Mouse (Mus musculus): ENCODE data around the gene Cxcl17.

Cxcl17 gene

DNA sequence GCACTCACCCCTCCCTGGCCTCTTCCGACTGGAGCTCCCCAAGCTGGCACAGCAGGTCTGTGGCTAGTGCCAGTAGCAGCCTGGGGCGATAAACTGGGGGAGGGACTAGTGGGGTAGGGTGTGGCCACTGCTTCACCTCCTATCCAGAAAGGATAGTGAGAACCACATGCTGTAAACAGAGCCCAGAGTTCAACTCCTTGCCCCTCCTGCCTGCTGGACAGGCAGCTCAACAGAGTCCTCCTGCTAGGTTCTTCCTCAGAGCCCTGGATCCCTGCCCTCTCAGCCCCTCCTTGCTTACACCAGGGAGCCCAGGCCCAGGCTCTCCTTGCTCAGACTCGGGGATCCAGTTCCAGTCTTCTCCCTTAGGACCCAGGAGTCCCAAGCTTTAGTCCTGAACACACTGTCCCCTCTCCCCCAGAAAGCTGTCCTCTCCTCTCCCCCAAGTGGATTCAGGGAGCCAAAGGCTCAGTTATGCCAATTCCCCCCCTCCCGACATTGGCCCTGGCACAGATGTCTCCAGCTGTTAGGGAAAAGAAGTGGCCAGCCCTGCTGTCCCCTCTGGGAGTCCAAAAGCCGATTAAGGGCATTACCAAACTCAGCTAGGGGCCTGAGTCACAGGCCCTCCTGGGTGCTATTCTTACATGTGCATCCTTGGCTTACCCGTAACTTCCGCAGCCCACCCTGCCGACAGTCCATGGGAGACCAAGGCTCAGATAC, 22.5 kb downstream of the Cxcl17 start:
- no peak for DNase-seq

DNA sequence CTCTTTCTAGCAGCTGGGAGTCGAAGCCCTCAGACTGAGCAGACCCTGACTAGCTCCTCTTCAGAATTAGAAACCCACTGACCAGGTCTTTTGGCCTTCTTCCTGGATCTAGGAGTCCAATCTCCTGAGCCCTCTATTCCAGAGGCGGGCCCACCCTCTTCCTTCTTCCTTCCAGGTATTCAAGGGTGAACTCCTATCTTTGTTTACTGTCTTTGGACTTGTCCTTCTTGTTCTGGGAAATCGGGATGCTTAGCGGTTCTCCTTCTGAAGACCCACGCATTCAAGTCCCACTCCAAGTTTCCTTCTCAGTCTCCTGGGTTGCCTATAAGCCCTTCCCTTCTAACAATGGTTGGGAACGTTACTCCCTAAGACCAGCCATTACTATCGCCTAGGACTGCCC, 23.8 kb downstream of the Cxcl17 start:
- no peak for DNase-seq

DNA sequence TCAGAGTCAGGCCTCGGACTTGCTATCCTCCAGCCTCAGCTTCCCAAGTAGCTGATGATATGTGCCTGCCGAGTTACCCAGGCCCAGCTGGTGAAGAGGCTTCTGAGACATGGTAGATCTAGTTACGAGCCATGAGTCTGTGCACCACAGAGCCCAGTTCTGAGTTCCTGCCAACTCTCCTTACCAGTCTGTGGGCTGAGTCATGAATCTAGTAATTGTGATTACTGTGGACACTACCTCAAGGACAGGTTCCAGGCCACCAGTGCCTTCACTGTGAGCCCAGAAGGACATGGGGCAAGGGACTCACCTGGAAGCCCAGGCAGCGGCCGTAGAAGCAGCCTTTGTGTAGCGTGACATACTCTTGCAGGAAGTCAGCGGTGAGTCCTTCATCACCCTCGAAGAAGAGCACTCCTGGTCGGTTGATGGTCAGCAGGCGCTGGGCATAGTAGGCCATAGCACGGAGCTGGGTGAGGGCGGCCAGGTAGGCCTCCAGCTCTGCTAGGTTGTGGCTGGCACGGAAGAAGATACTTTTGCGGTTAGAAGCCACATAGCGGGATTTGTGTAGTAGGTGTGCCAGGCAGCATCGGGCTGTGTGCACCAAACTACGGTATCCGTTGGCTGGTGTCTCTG, 24.8 kb downstream of the Cxcl17 start:
- no peak for DNase-seq

DNA sequence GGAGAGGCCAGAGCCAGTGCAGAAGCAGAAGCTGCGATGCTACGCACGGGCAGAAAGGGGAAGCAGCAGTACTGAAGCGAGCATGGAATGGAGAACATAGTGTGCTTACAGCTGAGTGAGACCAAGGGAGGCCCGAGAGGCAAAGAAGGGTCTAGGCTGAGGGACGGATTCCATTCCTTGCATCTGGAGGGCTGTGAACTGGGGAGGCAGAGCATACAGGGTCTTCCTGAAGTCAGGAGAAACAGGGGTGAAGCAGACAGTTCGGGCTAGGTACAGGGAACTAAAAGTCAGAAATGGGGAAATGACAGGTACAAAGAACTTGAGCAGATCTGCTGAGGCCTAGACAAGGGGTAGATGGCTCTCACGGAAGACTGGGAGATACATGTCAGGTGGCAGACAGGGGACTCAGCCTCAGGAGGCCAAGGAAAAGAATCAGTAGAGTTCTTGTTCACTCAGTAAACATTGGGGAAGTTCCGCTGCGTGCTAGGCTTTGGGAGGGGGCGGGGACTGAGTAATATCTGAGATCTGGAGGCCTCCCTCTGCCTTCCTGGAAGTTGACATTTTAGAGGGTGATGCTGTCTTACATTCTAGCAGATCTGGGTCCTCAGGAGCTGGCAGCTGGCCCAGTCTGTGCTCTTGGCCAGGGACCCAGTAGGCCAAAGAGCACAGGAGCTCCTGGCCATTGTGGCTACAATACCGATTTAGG, 26.7 kb downstream of the Cxcl17 start:
- peak; percentile 76 to 79 for DNase-seq

DNA sequence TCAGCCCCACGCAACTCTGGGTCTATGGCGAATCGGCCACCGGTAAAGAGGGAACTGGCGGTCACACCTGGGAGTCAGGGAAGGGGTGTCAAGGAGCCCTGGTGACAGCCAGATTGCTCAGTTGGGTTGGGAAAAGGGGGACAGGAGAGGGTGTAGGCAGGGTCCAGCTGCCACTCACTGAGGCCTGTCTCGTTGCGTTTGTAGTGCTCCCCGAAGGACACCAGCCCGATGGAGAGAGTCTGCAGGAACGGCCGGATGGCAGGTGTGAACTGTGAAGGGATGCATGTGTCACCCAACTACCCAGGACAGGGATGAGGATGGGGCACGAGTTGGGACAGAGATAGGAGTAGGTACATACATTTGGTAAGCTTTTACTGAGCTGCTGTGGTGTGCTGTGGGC, 27.4 kb downstream of the Cxcl17 start:
- DNase-seq = no peak

DNA sequence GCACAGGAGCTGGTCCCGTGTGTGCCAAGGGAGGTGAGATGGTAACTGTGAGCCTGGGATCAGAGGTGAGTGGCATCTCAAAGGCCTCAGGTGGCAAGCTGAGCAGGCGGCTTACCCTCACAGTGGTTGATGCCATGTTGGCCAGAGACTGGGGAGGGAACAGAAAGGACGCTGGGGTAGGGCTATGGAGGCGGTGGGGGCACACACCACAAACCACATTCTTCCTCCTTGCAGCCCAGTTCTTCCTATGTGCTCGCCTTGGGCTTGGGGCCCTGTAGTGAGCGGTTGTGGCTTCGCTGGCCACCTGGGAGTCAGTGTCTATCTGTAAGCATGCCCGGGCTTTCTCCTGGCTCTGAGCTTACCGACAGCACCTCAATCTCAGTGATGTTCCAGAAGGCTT, 27.9 kb downstream of the Cxcl17 start:
- DNase-seq = peak in 1 of 2 experiments; percentile 17

DNA sequence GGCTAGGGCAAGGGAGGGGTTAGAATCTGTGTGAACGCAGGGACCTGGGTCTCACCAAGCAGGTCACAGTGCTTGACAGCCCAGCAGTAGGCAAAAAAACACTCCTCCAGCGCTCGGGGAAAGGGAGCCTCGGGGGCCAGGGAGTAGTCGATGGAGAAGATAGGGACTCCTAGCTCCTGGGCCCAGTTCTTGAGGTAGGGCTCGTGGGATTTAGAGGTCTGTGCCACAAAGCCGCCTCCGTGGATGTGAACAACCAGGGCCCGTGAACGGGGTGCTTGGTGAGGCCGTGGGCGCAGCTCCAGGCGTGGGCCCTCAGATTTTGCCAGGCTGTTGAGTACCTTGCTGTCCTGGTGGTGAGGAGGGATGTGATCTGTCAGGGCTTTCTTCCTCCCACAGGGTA, 28.4 kb downstream of the Cxcl17 start:
- DNase-seq = no peak

DNA sequence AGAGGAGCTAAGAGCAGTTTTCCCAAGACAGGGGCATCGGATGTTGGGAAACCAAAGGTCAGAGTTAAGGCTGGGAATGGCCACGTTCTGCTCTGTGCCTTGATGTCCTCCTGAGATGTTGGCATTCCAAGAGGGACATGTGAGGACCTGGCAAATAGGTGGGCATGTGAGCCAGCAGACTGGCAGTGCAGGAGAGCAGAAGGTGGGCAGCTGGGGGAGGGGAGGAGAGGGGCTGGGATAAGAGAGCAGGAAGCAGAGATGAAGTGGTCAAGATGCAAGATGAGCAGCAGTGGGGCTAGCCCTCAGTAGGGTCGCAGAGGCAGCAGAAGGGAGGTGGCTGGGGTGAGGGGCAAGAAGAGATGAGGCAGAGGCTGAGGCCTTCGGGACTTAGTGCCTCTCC, 28.8 kb downstream of the Cxcl17 start:
- DNase-seq = no peak

DNA sequence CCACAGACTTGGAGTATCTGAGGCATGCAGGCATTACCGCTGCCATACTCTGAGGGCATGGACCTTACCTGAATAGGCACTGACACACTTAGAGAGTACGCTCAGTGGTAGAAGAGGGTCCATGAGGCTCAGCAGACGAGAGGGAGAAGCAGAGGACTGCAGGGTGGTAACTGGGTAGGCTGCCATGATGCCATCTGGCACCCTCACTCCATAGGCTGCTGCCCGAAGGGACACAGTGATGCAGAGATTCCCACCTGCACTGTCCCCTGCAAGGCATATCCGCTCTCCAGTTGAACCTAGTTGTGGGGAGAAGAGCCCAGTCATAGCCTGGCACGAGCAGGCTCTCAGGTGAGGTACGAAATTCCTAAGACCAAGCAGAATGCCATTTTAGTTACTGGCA, 29.3 kb downstream of the Cxcl17 start:
- no peak for DNase-seq

DNA sequence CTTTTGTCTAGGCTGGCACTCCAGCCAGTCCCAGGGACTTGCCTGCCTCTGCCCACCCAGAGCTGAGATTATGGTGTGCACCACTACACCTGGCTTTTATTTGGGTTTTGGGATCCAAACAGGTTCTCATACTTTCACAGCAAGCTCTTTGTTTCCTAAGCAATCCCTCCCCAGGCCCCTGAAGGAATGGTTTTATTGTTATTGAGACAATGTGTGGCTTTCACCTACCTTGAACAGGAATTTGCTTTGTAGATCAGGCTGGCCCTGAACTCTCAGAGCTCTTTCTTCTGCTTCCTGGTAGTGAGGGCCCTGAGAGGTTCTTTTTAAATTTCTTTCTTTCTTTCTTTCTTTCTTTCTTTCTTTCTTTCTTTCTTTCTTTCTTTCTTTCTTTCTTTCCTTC, 30.1 kb downstream of the Cxcl17 start:
- no peak for DNase-seq

DNA sequence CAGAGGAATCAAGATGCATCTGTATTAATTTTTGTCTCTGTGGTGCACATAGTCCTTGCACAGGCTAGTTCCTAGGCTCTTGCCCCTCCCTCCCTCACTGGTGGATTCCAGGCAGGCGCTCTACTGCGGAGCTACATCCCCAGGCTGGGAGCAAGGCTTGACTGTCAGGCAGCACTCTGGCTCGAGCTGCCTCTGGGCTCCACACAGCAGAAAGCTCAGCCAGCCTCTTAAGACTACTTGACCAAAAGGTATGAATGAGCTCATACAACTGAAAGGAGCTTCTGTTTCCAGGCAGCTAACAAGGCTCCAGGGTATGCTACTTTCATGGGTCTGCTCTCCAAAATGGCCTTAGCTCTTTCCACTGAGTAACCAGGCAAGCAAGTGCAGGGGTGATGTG, 31.4 kb downstream of the Cxcl17 start:
- DNase-seq = no peak

DNA sequence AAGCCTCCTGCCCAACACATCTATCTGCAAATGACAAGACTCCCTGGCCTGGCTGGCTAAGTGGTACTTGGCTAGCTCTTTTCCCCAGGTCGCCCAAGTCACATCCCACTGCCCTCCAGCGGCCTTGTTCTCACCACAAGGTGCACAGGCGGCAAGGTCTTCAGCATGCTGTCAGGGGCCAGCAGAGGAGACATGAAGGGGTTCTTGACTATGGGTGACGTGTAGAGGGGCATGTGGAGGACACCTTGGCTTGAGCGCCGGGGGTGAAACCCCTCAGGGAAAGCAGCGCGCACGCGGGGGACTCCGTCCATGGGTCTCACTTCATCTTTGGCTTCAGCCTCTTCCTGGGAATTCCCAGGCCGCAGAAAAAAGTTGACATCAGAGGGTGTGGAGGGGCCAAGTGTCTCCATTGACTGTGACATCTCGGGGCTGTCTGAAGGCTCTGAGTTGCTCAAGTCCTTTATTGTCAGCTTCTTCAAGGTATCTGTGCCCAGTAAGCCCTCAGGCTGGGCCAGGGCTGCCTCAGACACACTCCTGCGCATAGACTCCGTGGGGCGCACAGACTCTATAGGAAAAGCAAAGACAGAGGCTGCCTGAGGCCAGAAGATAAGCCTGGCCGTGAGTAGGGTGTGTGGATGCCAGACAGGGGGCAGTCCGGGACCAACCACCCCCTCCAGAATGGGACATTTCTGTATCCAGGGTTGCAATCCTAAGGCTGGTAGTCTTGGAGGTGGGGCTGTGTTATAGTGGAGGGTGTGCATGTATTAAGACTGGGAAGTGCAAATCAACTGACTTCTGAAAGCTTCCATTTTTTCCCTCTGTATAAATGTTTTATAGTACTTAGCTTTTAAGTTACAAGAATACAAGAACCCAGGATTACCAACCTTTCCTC, 32.0 kb downstream of the Cxcl17 start:
- DNase-seq = peak; percentile 12 to 16

DNA sequence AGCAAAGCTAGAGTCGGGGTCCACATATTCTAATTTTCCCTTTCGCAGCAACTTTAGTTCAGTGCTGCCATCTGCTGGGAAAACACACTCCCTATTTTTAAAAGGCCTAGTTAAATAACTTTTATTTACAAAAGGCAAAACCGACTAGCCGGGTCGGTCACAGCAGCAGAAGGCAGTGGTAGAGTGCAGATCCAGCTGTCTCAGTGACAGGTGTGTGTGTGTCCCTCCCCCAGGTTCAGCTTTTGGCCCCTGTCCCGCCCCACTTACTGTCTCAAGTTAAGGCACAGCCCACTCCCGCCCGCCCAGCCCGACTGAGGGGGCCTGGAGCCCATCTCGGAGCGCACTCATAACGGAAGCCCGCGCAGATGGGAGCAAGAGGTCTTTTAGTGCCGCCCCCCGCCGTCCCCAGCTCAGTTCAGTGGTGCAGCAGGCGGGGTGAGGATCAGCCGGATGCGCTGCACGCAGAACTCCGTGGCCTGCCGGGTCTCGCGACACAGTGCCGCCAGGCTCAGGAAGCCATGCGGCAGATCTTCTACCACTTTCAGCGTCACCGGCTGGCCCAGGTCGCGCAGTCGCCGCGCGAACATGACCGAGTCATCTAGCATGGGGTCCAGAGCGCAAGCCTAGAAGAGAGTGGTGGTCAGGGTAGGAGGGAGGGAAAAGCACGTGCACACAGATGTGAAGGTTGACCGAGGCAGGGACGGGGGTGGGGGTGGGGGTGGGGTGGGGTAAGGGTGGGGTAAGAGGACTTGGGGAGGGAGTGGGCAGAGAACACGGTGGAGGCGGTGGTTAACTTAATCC, 32.9 kb downstream of the Cxcl17 start:
- peak; percentile 74 to 77 for DNase-seq

DNA sequence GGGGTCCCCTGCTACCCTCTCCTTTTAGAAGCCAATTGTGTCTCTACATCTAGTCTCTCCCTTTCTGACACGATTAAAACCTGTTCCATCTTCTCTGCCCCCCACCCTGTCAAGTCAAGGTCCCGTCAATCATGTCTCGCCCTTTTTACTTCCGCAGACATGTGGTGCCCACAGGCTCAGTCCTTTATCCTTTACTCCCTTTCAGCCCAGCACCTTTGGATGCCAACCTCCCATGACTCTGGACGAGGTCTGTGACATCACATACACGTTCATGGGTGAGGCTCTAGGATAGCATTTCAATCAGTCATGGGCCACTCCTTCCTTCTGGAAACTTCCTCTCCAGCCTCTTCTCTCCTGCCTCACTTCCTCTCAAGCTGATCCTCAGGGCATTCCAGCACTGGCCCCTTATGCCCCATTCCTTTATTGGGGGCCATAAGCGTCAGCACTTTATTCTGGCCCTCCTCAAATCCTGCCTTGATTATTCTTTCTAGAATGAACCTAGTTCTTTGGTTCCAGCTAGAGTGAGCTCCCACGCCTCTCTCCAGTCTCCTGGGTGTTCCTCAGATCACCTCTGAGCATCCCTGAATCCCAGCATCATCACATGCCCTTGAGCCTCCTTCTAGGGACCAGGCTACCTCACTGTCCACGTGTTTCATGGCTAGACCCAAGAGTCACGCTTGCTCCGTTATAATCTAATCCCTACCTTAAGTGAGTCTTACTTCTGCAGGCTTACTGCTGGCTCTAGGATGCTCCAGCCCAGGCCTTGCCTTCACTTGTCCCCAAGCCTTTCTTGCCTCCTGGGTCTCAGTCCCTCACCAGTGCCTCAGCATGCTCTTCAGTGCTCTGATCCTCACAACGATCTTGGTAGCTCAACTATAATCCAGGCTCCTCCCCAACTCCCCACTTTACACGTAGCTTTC, 34.2 kb downstream of the Cxcl17 start:
- DNase-seq = no peak

DNA sequence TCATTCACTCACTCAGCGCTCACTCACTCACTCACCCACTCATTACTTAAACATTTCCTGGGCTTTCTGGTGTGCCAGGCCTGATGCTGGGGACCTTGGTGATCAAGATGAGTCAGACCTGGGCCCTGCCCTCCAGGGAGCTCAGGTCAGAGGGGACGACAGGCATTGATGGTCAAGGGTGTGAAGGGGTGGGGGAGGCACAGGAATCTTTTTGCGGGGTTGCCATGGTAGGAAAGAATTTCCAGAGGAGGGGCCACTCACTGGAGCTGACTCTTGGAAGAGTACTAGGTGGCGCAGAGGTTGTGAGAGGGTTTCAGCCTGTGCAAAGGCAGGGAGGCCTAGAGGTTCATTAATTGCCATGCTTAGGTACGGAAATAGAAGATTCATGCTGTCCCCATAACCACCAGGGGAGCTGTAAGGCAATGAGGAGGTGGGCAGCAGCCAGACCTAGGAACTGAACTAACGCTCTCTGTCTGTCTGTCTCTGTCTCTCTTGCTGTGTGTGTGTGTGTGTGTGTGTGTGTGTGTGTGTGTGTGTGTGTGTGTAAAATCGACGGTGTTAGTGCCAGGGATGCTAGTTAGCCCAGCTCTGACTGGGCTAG, 35.5 kb downstream of the Cxcl17 start:
- DNase-seq = no peak

DNA sequence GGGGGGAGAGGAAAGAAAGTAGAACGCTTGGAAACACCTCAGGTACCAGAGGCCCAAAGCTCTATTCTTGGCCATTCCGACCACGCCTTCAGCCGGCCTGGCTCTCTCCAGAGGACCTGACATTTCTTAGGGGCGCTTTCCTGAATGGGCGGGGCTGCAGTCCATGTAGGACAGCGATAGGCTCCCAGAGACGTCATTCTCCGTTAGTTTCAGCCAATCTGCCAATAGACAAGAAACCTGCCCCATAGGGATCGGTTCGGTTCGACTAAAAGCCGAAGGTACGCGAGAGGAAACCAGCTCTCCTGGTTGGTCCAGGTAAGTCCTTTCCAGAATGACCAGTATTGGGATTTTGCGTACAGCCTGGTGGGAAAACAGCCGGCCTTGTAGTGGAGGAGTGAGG, 36.1 kb downstream of the Cxcl17 start:
- no peak for DNase-seq

DNA sequence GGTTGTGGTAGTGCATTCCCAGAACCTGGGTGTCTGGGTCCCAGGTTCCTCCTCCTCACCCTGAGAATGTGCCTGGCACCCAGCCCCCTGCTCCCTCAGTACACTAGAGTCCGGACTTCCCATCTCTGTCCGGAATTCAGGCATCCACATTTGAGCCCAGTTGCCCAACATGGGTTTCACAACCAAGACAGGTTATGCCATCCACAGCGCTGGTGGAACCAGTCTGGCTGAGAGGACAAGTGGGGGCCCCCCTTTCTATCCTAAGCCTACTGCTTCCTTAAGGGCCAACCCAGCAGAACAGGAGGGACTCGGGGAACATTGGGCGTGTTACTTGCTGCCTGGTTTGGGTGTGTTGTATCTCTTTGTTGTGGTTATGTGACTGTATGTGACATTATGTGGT, 40.2 kb downstream of the Cxcl17 start:
- no peak for DNase-seq

DNA sequence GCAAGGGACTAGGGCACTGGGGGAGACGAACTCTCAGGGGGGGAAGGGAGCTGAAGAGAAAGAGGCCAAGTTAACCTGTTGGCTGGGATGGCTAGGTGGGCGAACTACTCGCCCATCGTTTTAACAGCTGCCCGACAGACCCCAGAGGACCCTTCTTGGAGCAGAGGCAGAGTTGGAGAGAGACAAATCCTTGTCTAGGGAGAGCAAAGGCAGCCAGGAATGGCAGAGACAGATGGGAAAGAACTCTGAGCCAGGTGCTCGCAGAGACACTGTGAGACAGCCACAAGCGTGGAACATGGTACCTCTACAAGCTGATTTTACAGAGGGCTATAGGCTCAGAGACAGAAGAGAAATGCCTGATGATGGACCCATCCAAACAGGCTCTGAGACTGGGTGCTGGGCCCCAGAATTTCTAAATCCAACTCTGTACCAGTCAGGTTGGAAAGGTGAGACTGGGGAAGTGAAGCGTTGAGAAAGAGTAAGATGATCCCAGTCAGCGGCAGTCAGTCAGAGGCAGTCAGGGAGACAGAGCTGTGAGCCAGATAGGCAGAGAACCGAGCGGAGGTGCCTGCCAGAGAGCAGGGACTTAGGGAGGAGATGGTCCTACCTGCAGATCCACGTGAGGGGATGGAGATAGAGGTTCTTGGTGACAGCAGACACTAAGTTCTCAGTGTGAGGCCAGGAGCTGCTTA, 43.5 kb downstream of the Cxcl17 start, which contains the start of gene Cnfn:
Cnfn (minus strand) TSS at position 667 of the 692 bp plus-strand sequence.
- no peak for DNase-seq

DNA sequence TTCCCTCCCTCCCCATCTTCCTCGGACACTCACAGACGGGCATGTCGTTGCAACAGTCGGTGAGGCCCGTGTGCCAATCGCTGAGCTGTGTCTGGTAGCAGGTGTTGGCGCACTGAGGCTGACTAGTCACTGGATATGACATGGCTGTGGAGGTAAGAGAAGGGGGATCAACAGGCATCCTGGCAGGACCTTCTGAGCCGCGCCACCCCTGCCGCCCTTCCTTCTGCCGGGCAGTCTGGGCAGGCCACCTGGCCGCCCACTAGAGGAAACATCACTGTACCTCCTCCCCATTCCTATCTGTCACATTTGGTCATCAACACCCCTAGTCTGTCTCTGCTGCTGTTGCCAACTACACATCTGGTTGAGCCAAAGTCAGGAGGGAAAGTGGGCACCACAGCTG, 44.4 kb downstream of the Cxcl17 start:
- no peak for DNase-seq
